Mouse (Mus musculus): ENCODE data around the gene Adat1. TPM values are rescaled to one million over a fixed set of nuclear protein-coding genes. Genes with fewer than 3 reads are reported as not detected.

Gene Adat1
- polyA plus RNA-seq, 1 experiment from 2014 or later: 7.5 TPM

- Histone ChIP-seq H3K4me2 (ENCODE audit: low read depth, low read length) (no peak overlapping the region), H3K4me1 (replicated peaks; ENCODE audit: control insufficient read depth, insufficient read depth, low read length) (peaks cover 3% of the 10 kb centered on the region; the same call in 1 of the 2 replicates), H3K27ac (ENCODE audit: low read length) (no peak overlapping the region), H3K27me3 (ENCODE audit: control insufficient read depth, insufficient read depth, low read depth, low read length) (no peaks in the 10 kb centered on the region), H3K9me3 (ENCODE audit: control insufficient read depth, low read length) (no peaks in the 10 kb centered on the region), H3K9ac (ENCODE audit: low read length) (no peak overlapping the region), H3K4me3 (ENCODE audit: low read length) (no peak overlapping the region), H3K36me3 (ENCODE audit: control insufficient read depth, insufficient read depth, low read length) (0 out of 2 replicates have a peak, but pooled peaks cover 4% of the 10 kb centered on the region)
- WGBS: 69% methylated on average over 4 of the region's 4 CpGs
- no peak for ATAC-seq (ENCODE audit: low read depth)
Measured at GRCm38 (mm10) chr8:111920971-111921370, 71.1 kb downstream of the Adat1 start.

DNA sequence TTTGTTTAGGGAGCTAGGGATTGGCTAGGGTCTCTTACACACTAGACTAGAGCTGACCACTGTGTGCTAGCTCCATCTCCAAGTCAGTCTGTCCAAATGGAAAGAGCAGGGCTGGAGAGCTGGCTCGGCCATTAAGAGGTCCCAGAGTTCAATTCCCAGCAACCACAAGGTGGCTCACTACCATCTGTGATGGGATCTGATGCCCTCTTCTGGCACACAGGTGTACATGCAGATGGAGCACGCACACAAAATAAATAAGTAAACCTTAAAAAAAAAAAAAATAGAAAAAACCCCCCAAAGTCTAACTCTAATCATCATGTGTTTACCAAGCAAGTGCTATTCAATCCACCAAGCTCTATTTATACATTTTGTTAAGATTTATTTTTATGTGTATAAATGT is 72.4 kb downstream of the Adat1 start:
- no peak overlapping the region for H3K9ac ChIP-seq (ENCODE audit: low read length)
- H3K4me1 ChIP-seq (replicated peaks; ENCODE audit: control insufficient read depth, insufficient read depth, low read length): peaks cover 3% of the 10 kb centered on the region; the same call in 1 of the 2 replicates
- H3K9me3 ChIP-seq (ENCODE audit: control insufficient read depth, low read length): no peaks in the 10 kb centered on the region
- H3K4me3 ChIP-seq (ENCODE audit: low read length): no peak overlapping the region
- no peak for ATAC-seq (ENCODE audit: low read depth)
- WGBS: 83% methylated on average over 2 of the region's 2 CpGs
- 0 out of 2 replicates have a peak, but pooled peaks cover 4% of the 10 kb centered on the region for H3K36me3 ChIP-seq (ENCODE audit: control insufficient read depth, insufficient read depth, low read length)
- H3K4me2 ChIP-seq (ENCODE audit: low read depth, low read length): no peak overlapping the region
- H3K27ac ChIP-seq (ENCODE audit: low read length): no peak overlapping the region
- no peaks in the 10 kb centered on the region for H3K27me3 ChIP-seq (ENCODE audit: control insufficient read depth, insufficient read depth, low read depth, low read length)

Other genes starting within 250 kb of the Adat1 start
- gene Bcar1, start 248.5 kb downstream of the Adat1 start, polyA plus RNA-seq (2015; fragmentation: Nextera tagmentation; extraction: Ambion mirVana): 49.2 and 52.1 TPM in 2 replicates
- gene Cfdp1, start 138.0 kb downstream of the Adat1 start, polyA plus RNA-seq (2015; fragmentation: Nextera tagmentation; extraction: Ambion mirVana): 193 and 203 TPM in 2 replicates
- 10.1 and 10.9 TPM in 2 replicates for gene Tmem170, start 115.6 kb downstream of the Adat1 start, polyA plus RNA-seq (2015; fragmentation: Nextera tagmentation; extraction: Ambion mirVana)
- gene Chst5, start 81.9 kb downstream of the Adat1 start, polyA plus RNA-seq (2015; fragmentation: Nextera tagmentation; extraction: Ambion mirVana): 14.2 and 15.4 TPM in 2 replicates
- 17.5 and 19.6 TPM in 2 replicates for gene Tmem231, start 58.4 kb downstream of the Adat1 start, polyA plus RNA-seq (2015; fragmentation: Nextera tagmentation; extraction: Ambion mirVana)
- gene Gabarapl2, start 51.6 kb downstream of the Adat1 start, polyA plus RNA-seq (2015; fragmentation: Nextera tagmentation; extraction: Ambion mirVana): 195 and 218 TPM in 2 replicates
- 159 and 172 TPM in 2 replicates for gene Kars, start 19.0 kb upstream of the Adat1 start, polyA plus RNA-seq (2015; fragmentation: Nextera tagmentation; extraction: Ambion mirVana)
- 23.1 and 23.3 TPM in 2 replicates for gene Terf2ip, start 19.1 kb upstream of the Adat1 start, polyA plus RNA-seq (2015; fragmentation: Nextera tagmentation; extraction: Ambion mirVana)
- gene Gm6793, start 22.7 kb upstream of the Adat1 start, polyA plus RNA-seq (2015; fragmentation: Nextera tagmentation; extraction: Ambion mirVana): 0.58 and 0.60 TPM in 2 replicates